Mouse (Mus musculus) ES-E14 (cell line): ENCODE results near the gene Slc41a3.

Experiments used
- CHD2 ChIP-seq: IDR thresholded peaks from 2 replicates; pipeline ENCODE4 v1.6.1; 2014; ENCODE audit warnings: mild to moderate bottlenecking, low read depth, low read length, inconsistent platforms
- HCFC1 ChIP-seq: IDR thresholded peaks from 2 replicates; pipeline ENCODE4 v1.6.1; 2012; ENCODE audit warnings: low read length, inconsistent platforms, borderline replicate concordance; ENCODE audit not compliant: insufficient read depth
- MAFK ChIP-seq: IDR thresholded peaks from 2 replicates; pipeline ENCODE4 v1.6.1; 2014; ENCODE audit warnings: mild to moderate bottlenecking, low read depth, low read length, inconsistent platforms; ENCODE audit not compliant: insufficient read depth
- ZNF384 ChIP-seq: IDR thresholded peaks from 2 replicates; pipeline ENCODE4 v1.6.1; 2012; ENCODE audit warnings: low read depth, low read length, inconsistent platforms

- TF ChIP-seq MAFK: no peak
- no peak for TF ChIP-seq HCFC1
- no peak for TF ChIP-seq CHD2
- no peak for TF ChIP-seq ZNF384
Measured at GRCm38 (mm10) chr6:90567928-90568327, 36.6 kb upstream of the Slc41a3 start.
